In genomic region chr11:12370957-12371356, GRCm38 (mm10) we compare ENCODE assay signal across 22 mouse cellular contexts.
DNase-seq lines count a peak whose midpoint lies in the region; ATAC-seq and TF ChIP-seq lines count a peak whose summit lies in the region.
"Had no signal": no experiment of that assay in that cellular context is flagged by ENCODE, and none has a peak within 500 bp of the region (broad histone marks: within the 10 kb centered on the region; RNA-seq: fewer than 3 reads in every experiment).

No protein-coding gene starts in this region.

- peak; percentile 23 for DNase-seq in embryo, embryonic 11 days
- no peak for DNase-seq in embryo, embryonic 10.5 days (ENCODE audit: low spot score)
- peak; percentile 52 for DNase-seq in midbrain, embryonic 10.5 days (ENCODE audit: low spot score)
- DNase-seq in Patski (ENCODE audit: low read depth, low spot score) = no peak
- peak; percentile 61 for DNase-seq in midbrain, embryonic 14.5 days
- no peak for DNase-seq in cerebellum, postnatal 10 days
- DNase-seq in hindbrain, embryonic 14.5 days (ENCODE audit: low spot score) = no peak
- DNase-seq: adrenal gland, adult 8-10 months; adrenal gland, postnatal 36 days; cerebellum, adult 11 months; cerebellum, adult 8-10 months; cerebellum, postnatal 25 days; forebrain, postnatal 0 days; gastrocnemius, postnatal 14 days; heart, adult 2 months; heart, postnatal 14 days had no signal

- no peaks in the 10 kb centered on the region for H3K36me3 ChIP-seq in midbrain, embryonic 10.5 days
- no peaks in the 10 kb centered on the region for H3K36me3 ChIP-seq in midbrain, embryonic 15.5 days (replicated peaks)
- no peaks in the 10 kb centered on the region for H3K36me3 ChIP-seq in midbrain, embryonic 14.5 days (ENCODE audit: control insufficient read depth, insufficient read depth, low read length)
- H3K36me3 ChIP-seq in hindbrain, embryonic 14.5 days (replicated peaks; ENCODE audit: control insufficient read depth, insufficient read depth) = no peaks in the 10 kb centered on the region
- H3K36me3 ChIP-seq: embryonic facial prominence, embryonic 13.5 days; heart, embryonic 15.5 days; hindbrain, embryonic 13.5 days; intestine, embryonic 15.5 days had no signal

- H3K27ac ChIP-seq in midbrain, embryonic 10.5 days (replicated peaks) = peak overlapping the region; percentile 65
- no peak overlapping the region for H3K27ac ChIP-seq in midbrain, embryonic 15.5 days
- no peak overlapping the region for H3K27ac ChIP-seq in midbrain, embryonic 14.5 days (replicated peaks; ENCODE audit: low read depth, low read length)
- H3K27ac ChIP-seq in hindbrain, embryonic 14.5 days = no peak overlapping the region
- H3K27ac ChIP-seq: embryonic facial prominence, embryonic 13.5 days; heart, adult 2 months; heart, embryonic 15.5 days; hindbrain, embryonic 13.5 days; intestine, embryonic 15.5 days had no signal

- H3K4me3 ChIP-seq in midbrain, embryonic 10.5 days = no peak overlapping the region
- no peak overlapping the region for H3K4me3 ChIP-seq in midbrain, embryonic 15.5 days
- H3K4me3 ChIP-seq in midbrain, embryonic 14.5 days (replicated peaks; ENCODE audit: low read depth, low read length) = no peak overlapping the region
- H3K4me3 ChIP-seq in hindbrain, embryonic 14.5 days (replicated peaks; ENCODE audit: low read length) = no peak overlapping the region
- H3K4me3 ChIP-seq: embryonic facial prominence, embryonic 13.5 days; heart, adult 2 months; heart, embryonic 15.5 days; hindbrain, embryonic 13.5 days; intestine, embryonic 15.5 days had no signal

- H3K9ac ChIP-seq in midbrain, embryonic 15.5 days = no peak overlapping the region
- no peak overlapping the region for H3K9ac ChIP-seq in midbrain, embryonic 14.5 days (replicated peaks; ENCODE audit: low read length)
- H3K9ac ChIP-seq in hindbrain, embryonic 14.5 days = no peak overlapping the region
- H3K9ac ChIP-seq: embryonic facial prominence, embryonic 13.5 days; forebrain, postnatal 0 days; heart, embryonic 15.5 days; hindbrain, embryonic 13.5 days; intestine, embryonic 15.5 days had no signal

- CTCF ChIA-PET in Patski (lab: Charles Lee) = interaction anchor here (1.6 to 5.1 kb wide), 4 partner anchors 21 to 188 kb away, joined by 3 to 41 read pairs (median 13); no protein-coding TSS in a partner anchor

- no peak overlapping the region for H3K4me2 ChIP-seq in midbrain, embryonic 15.5 days
- no peak overlapping the region for H3K4me2 ChIP-seq in midbrain, embryonic 14.5 days (ENCODE audit: low read length)
- no peak overlapping the region for H3K4me2 ChIP-seq in hindbrain, embryonic 14.5 days (replicated peaks)
- H3K4me2 ChIP-seq: embryonic facial prominence, embryonic 13.5 days; heart, embryonic 11.5 days; heart, embryonic 15.5 days; hindbrain, embryonic 13.5 days; intestine, embryonic 15.5 days had no signal

- in situ Hi-C loops in Patski (cut with MboI; ENCODE audit: low pct_unique_long_range_greater_than_20kb) = loop anchor here (5.0 kb wide), 1 partner anchor 156 kb away; no protein-coding TSS in a partner anchor

- H3K27me3 ChIP-seq in midbrain, embryonic 10.5 days (ENCODE audit: low read depth, poor library complexity, severe bottlenecking) = peaks cover 20% of the 10 kb centered on the region
- H3K27me3 ChIP-seq in midbrain, embryonic 15.5 days (replicated peaks) = no peaks in the 10 kb centered on the region; the same call in 1 of the 2 replicates
- H3K27me3 ChIP-seq in Patski = no peaks in the 10 kb centered on the region
- no peaks in the 10 kb centered on the region for H3K27me3 ChIP-seq in midbrain, embryonic 14.5 days (ENCODE audit: control insufficient read depth, insufficient read depth, low read length)
- no peaks in the 10 kb centered on the region for H3K27me3 ChIP-seq in hindbrain, embryonic 14.5 days (ENCODE audit: control insufficient read depth, insufficient read depth, low read length)
- H3K27me3 ChIP-seq: heart, embryonic 15.5 days; hindbrain, embryonic 13.5 days; intestine, embryonic 15.5 days had no signal

- H3K9me3 ChIP-seq in midbrain, embryonic 10.5 days (replicated peaks) = no peaks in the 10 kb centered on the region
- no peaks in the 10 kb centered on the region for H3K9me3 ChIP-seq in midbrain, embryonic 15.5 days
- no peaks in the 10 kb centered on the region for H3K9me3 ChIP-seq in midbrain, embryonic 14.5 days (ENCODE audit: control insufficient read depth, low read length)
- H3K9me3 ChIP-seq in hindbrain, embryonic 14.5 days (ENCODE audit: control insufficient read depth, low read length) = no peaks in the 10 kb centered on the region
- H3K9me3 ChIP-seq: embryonic facial prominence, embryonic 13.5 days; heart, embryonic 15.5 days; hindbrain, embryonic 13.5 days; intestine, embryonic 15.5 days had no signal

- no peak; the same call in 1 of the 2 replicates for ATAC-seq in midbrain, embryonic 15.5 days (replicated peaks)
- peak; percentile 37 for ATAC-seq in Patski
- ATAC-seq in midbrain, embryonic 14.5 days (ENCODE audit: low FRiP score, low TSS enrichment) = peak; percentile 47; the same call in 1 of the 2 replicates
- no peak for ATAC-seq in hindbrain, embryonic 14.5 days (ENCODE audit: low FRiP score)
- ATAC-seq: forebrain, postnatal 0 days; intestine, embryonic 15.5 days had no signal

- TF ChIP-seq CTCF in Patski (IDR thresholded peaks at IDR 0.05) = no peak

- peaks cover 64% of the 10 kb centered on the region for H3K4me1 ChIP-seq in midbrain, embryonic 10.5 days
- H3K4me1 ChIP-seq in midbrain, embryonic 15.5 days = no peaks in the 10 kb centered on the region
- H3K4me1 ChIP-seq in midbrain, embryonic 14.5 days (ENCODE audit: control insufficient read depth, insufficient read depth, low read length) = 0 out of 2 replicates have a peak, but pooled peaks cover 6% of the 10 kb centered on the region
- no peaks in the 10 kb centered on the region for H3K4me1 ChIP-seq in hindbrain, embryonic 14.5 days (replicated peaks; ENCODE audit: control insufficient read depth, insufficient read depth, low read length)
- H3K4me1 ChIP-seq: heart, embryonic 15.5 days; hindbrain, embryonic 13.5 days; intestine, embryonic 15.5 days had no signal

- POLR2A ChIA-PET in Patski (lab: Charles Lee) = no interaction called here

Comparison
In these comparisons a context has a peak if more than half of its experiments do, and no peak if none do; other contexts are left out.
1. DNase-seq: peak in embryo, embryonic 11 days (single experiment), midbrain, embryonic 10.5 days (single experiment) and midbrain, embryonic 14.5 days (single experiment); none in embryo, embryonic 10.5 days (single experiment), Patski (single experiment), cerebellum, postnatal 10 days (0 of 2) and hindbrain, embryonic 14.5 days (single experiment).
2. ATAC-seq: peak in Patski (single experiment) and midbrain, embryonic 14.5 days (single experiment); none in midbrain, embryonic 15.5 days (single experiment) and hindbrain, embryonic 14.5 days (single experiment).